Mouse (Mus musculus): ENCODE measurements around the gene Rbfox1. TPM values are rescaled to one million over a fixed set of nuclear protein-coding genes. Genes with fewer than 3 reads are reported as not detected.

Rbfox1 gene
- total and polyA plus RNA-seq, 3 experiments = not detected

DNA sequence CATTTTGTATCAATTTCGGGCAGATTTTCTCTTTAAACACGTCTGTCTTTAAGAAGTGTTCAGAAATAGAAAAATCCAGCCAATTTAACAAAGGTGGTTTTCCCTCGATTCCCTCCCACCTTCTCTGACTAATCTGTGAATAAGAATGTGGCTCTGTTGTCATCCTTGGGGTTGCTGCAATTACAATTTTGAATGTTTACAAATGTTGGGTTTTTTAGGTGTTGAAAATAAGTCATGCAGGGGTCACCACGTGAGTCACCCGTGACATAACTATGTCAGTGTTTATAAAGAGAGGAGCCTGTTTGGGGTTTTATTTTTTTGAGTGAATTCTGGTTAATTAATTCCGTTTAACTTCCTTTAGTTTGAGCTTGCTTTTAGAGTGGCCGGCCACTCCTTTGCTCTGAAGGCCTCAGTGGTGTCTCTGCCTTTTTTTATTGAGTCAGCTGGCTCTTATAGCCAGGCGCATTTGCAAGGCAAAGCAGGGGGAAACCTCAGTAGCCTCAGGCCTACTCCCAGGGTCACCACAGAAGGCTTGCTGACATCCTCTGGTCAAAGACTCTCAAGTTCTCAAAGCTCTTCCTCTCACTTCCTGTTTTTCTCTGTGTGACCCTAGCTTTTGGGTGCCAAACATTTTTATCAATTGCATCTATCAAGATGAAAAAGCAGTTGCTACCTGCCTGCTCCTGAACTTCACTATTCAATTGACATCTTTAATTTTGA, 957.1 kb downstream of the Rbfox1 start:
- no peaks in the 10 kb centered on the region for H3K36me3 ChIP-seq (ENCODE audit: control insufficient read depth in 1 of 2, insufficient read depth in 2 of 2, low read length in 2 of 2)
- H3K79me2 ChIP-seq (ENCODE audit: control insufficient read depth, insufficient read depth, low read length, poor library complexity) = no peaks in the 10 kb centered on the region
- H3K27ac ChIP-seq (ENCODE audit: control insufficient read depth, low read depth, low read length) = no peak overlapping the region
- H3K27me3 ChIP-seq (ENCODE audit: control insufficient read depth in 1 of 2, insufficient read depth in 2 of 2, low read length in 2 of 2) = no peaks in the 10 kb centered on the region
- TF ChIP-seq ZC3H11A (IDR thresholded peaks at IDR 0.05; ENCODE audit: low read depth, low read length) = no peak
- no peak for TF ChIP-seq GABPA (IDR thresholded peaks at IDR 0.05; ENCODE audit: low read depth, low read length)
- no peak for TF ChIP-seq RAD21 (IDR thresholded peaks at IDR 0.05; ENCODE audit: low read depth, low read length)
- no peak for TF ChIP-seq TCF12 (IDR thresholded peaks at IDR 0.05; ENCODE audit: low read depth, low read length)
- no peak for TF ChIP-seq KAT2A (conservative IDR thresholded peaks at IDR 0.05; ENCODE audit: low read depth, low read length)
- no peak for TF ChIP-seq MEF2A (IDR thresholded peaks at IDR 0.05; ENCODE audit: extremely low read depth, insufficient replicate concordance, low read depth, low read length, poor library complexity, severe bottlenecking)
- no peak for TF ChIP-seq E2F4 (IDR thresholded peaks at IDR 0.05; ENCODE audit: borderline replicate concordance, low read depth, low read length)
- no peak for TF ChIP-seq MAX (IDR thresholded peaks at IDR 0.05; ENCODE audit: low read length)
- TF ChIP-seq MAFK (IDR thresholded peaks at IDR 0.05; ENCODE audit: borderline replicate concordance, low read depth, low read length) = no peak
- no peak for TF ChIP-seq UBTF (IDR thresholded peaks at IDR 0.05; ENCODE audit: borderline replicate concordance, insufficient read depth, low read depth, low read length)
- no peak for TF ChIP-seq TAL1 (IDR thresholded peaks at IDR 0.05; ENCODE audit: low read length)
- no peak for DNase-seq (ENCODE audit: low read depth, low spot score)
- no peak overlapping the region for H3K4me3 ChIP-seq (ENCODE audit: control insufficient read depth in 1 of 2, insufficient read depth in 1 of 2, low read depth in 2 of 2, low read length in 2 of 2)
- no peaks in the 10 kb centered on the region for H3K4me1 ChIP-seq (ENCODE audit: control insufficient read depth in 1 of 2, insufficient read depth in 2 of 2, low read length in 2 of 2)
- H3K9ac ChIP-seq (ENCODE audit: control insufficient read depth, low read depth, low read length, poor library complexity, severe bottlenecking) = no peak overlapping the region
- H3K9me3 ChIP-seq (replicated peaks; ENCODE audit: insufficient read depth, low read length) = no peaks in the 10 kb centered on the region

DNA sequence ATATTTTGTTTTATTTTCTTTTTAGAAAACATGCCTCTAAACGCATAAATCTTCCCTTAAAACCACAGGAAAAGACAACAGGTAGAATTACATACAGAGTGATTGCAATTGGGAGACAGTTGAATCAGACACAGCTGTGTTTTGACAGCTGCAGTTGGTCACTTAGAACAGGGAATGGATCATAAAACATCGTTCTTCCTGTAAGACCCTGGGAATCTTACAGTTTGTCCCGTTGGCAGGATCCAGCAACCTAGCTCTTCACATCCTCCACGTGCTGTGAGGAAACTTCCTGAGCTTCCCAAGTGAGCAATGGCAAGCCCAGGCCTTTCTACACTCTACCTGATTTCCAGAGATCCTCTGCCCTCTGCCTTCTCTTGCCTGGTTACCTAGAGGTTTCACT, 959.5 kb downstream of the Rbfox1 start:
- DNase-seq (ENCODE audit: low read depth, low spot score) = no peak
- Histone ChIP-seq H3K4me1 (ENCODE audit: control insufficient read depth in 1 of 2, insufficient read depth in 2 of 2, low read length in 2 of 2) (no peaks in the 10 kb centered on the region), H3K9ac (ENCODE audit: control insufficient read depth, low read depth, low read length, poor library complexity, severe bottlenecking) (no peak overlapping the region), H3K27ac (ENCODE audit: control insufficient read depth, low read depth, low read length) (no peak overlapping the region), H3K79me2 (ENCODE audit: control insufficient read depth, insufficient read depth, low read length, poor library complexity) (no peaks in the 10 kb centered on the region), H3K27me3 (ENCODE audit: control insufficient read depth in 1 of 2, insufficient read depth in 2 of 2, low read length in 2 of 2) (no peaks in the 10 kb centered on the region), H3K9me3 (replicated peaks; ENCODE audit: insufficient read depth, low read length) (no peaks in the 10 kb centered on the region), H3K4me3 (ENCODE audit: control insufficient read depth in 1 of 2, insufficient read depth in 1 of 2, low read depth in 2 of 2, low read length in 2 of 2) (no peak overlapping the region), H3K36me3 (ENCODE audit: control insufficient read depth in 1 of 2, insufficient read depth in 2 of 2, low read length in 2 of 2) (no peaks in the 10 kb centered on the region)
- TF ChIP-seq GABPA (IDR thresholded peaks at IDR 0.05; ENCODE audit: low read depth, low read length) = no peak
- TF ChIP-seq ETS1 (IDR thresholded peaks at IDR 0.05; ENCODE audit: low read depth, low read length) = no peak
- TF ChIP-seq RAD21 (IDR thresholded peaks at IDR 0.05; ENCODE audit: low read depth, low read length) = no peak
- TF ChIP-seq ZKSCAN1 (IDR thresholded peaks at IDR 0.05; ENCODE audit: low read depth, low read length) = no peak
- TF ChIP-seq MYC (IDR thresholded peaks at IDR 0.05; ENCODE audit: low read depth, low read length) = no peak
- no peak for TF ChIP-seq MXI1 (IDR thresholded peaks at IDR 0.05; ENCODE audit: low read depth, low read length)
- TF ChIP-seq SMC3 (IDR thresholded peaks at IDR 0.05; ENCODE audit: low read depth, low read length) = no peak
- no peak for TF ChIP-seq ELF1 (IDR thresholded peaks at IDR 0.05; ENCODE audit: low read depth, low read length)
- no peak for TF ChIP-seq HCFC1 (IDR thresholded peaks at IDR 0.05; ENCODE audit: low read depth, low read length)
- no peak for TF ChIP-seq TBP (IDR thresholded peaks at IDR 0.05; ENCODE audit: low read depth, low read length)
- TF ChIP-seq ZC3H11A (IDR thresholded peaks at IDR 0.05; ENCODE audit: low read depth, low read length) = no peak
- no peak for TF ChIP-seq NELFE (IDR thresholded peaks at IDR 0.05; ENCODE audit: low read depth, low read length)
- TF ChIP-seq MEF2A (IDR thresholded peaks at IDR 0.05; ENCODE audit: extremely low read depth, insufficient replicate concordance, low read depth, low read length, poor library complexity, severe bottlenecking) = no peak
